Mouse (Mus musculus): Measurements from ENCODE around the gene Sox21. TPM values are rescaled to one million over a fixed set of nuclear protein-coding genes. Genes with fewer than 3 reads are reported as not detected.

Sox21 gene
- total RNA-seq (2021), result not detected

GRCm38 (mm10) chr14:118236886-118237289 is at the start of gene Sox21:
Gene Sox21, minus strand, starts transcription at chr14:118237030.
- intact Hi-C loops (cut with DNase I), result loop anchor here (5.0 to 10.0 kb wide), 5 partner anchors 75 to 528 kb away; partner anchors contain the start of gene Abcc4
- peak in 1 of 2 experiments; percentile 29 for DNase-seq

- no peak for DNase-seq
- intact Hi-C loops (cut with DNase I), result no loop called here
Measured at GRCm38 (mm10) chr14:118286096-118286495, 49.3 kb upstream of the Sox21 start.

- no peak for DNase-seq
- intact Hi-C loops (cut with DNase I), result no loop called here
Measured at GRCm38 (mm10) chr14:118282917-118283316, 46.1 kb upstream of the Sox21 start.

- intact Hi-C loops (cut with DNase I), result no loop called here
- DNase-seq, result no peak
Measured at GRCm38 (mm10) chr14:118282272-118282671, 45.4 kb upstream of the Sox21 start.

- intact Hi-C loops (cut with DNase I), result no loop called here
- no peak for DNase-seq
Measured at GRCm38 (mm10) chr14:118277704-118278498, 41.1 kb upstream of the Sox21 start.

GRCm38 (mm10) chr14:118272594-118273555 is 36.0 kb upstream of the Sox21 start:
- no peak for DNase-seq
- intact Hi-C loops (cut with DNase I), result no loop called here

- intact Hi-C loops (cut with DNase I), result no loop called here
- DNase-seq, result no peak
Measured at GRCm38 (mm10) chr14:118268849-118269248, 32.0 kb upstream of the Sox21 start.

- DNase-seq, result no peak
- intact Hi-C loops (cut with DNase I), result no loop called here
Measured at GRCm38 (mm10) chr14:118266660-118267059, 29.8 kb upstream of the Sox21 start, which contains the start of gene Gm9376. Gene Gm9376, plus strand, starts transcription at chr14:118266960.

- DNase-seq, result no peak
- intact Hi-C loops (cut with DNase I), result no loop called here
Measured at GRCm38 (mm10) chr14:118253381-118253780, 16.6 kb upstream of the Sox21 start.

GRCm38 (mm10) chr14:118241416-118241815 is 4.6 kb upstream of the Sox21 start:
- intact Hi-C loops (cut with DNase I), result no loop called here
- DNase-seq, result no peak

- DNase-seq, result no peak
- intact Hi-C loops (cut with DNase I), result loop anchor here (5.0 to 10.0 kb wide), 5 partner anchors 77 to 525 kb away; partner anchors contain the start of gene Abcc4
Measured at GRCm38 (mm10) chr14:118239351-118239750, 2.5 kb upstream of the Sox21 start.

GRCm38 (mm10) chr14:118237786-118238185 is 956 bp upstream of the Sox21 start:
- intact Hi-C loops (cut with DNase I), result loop anchor here (5.0 to 10.0 kb wide), 5 partner anchors 75 to 527 kb away; partner anchors contain the start of gene Abcc4
- peak in 1 of 2 experiments; percentile 9 for DNase-seq

- DNase-seq, result peak in 1 of 2 experiments; percentile 39
- intact Hi-C loops (cut with DNase I), result loop anchor here (5.0 to 10.0 kb wide), 5 partner anchors 74 to 529 kb away; partner anchors contain the start of gene Abcc4
Measured at GRCm38 (mm10) chr14:118235973-118236885, 601 bp downstream of the Sox21 start.

GRCm38 (mm10) chr14:118235361-118235972 is 1.4 kb downstream of the Sox21 start:
- intact Hi-C loops (cut with DNase I), result loop anchor here (5.0 to 10.0 kb wide), 5 partner anchors 73 to 529 kb away; partner anchors contain the start of gene Abcc4
- DNase-seq, result peak in 1 of 2 experiments; percentile 23

GRCm38 (mm10) chr14:118234541-118235210 is 2.2 kb downstream of the Sox21 start:
- intact Hi-C loops (cut with DNase I), result loop anchor here (5.0 to 10.0 kb wide), 6 partner anchors 57 to 530 kb away; partner anchors contain the start of gene Abcc4

GRCm38 (mm10) chr14:118233786-118234540 is 2.9 kb downstream of the Sox21 start:
- DNase-seq, result peak; percentile 33 to 43
- intact Hi-C loops (cut with DNase I), result loop anchor here (5.0 to 10.0 kb wide), 3 partner anchors 57 to 531 kb away; partner anchors contain the start of gene Abcc4

More at GRCm38 (mm10) chr14:118234541-118235210, 2.2 kb downstream of the Sox21 start:
- DNase-seq, result peak in 1 of 2 experiments; percentile 8

GRCm38 (mm10) chr14:118232381-118232970 is 4.4 kb downstream of the Sox21 start:
- DNase-seq, result peak; percentile 34 to 42
- intact Hi-C loops (cut with DNase I), result loop anchor here (5.0 to 10.0 kb wide), 3 partner anchors 55 to 532 kb away; partner anchors contain the start of gene Abcc4
